Mouse (Mus musculus) kidney, postnatal 14 days (tissue): ENCODE measurements around the gene Serhl.
"Not testable (repeated sequence)": the region's sequence is repeated elsewhere in the genome, so short reads cannot be mapped to it uniquely, and the experiment has no call there.

Experiments used
- DNase-seq: peaks from one replicate; pipeline ENCODE4 v3.0.0; 2022; ENCODE audit warnings: mixed read lengths

Serhl gene

GRCm38 (mm10) chr15:83089429-83089605, at the start of gene Serhl:
Gene Serhl, plus strand, starts transcription at chr15:83089506.
- no peak for DNase-seq

- peak; percentile 50 for DNase-seq
Measured at GRCm38 (mm10) chr15:83040156-83040555, 49.1 kb upstream of the Serhl start.

- no peak for DNase-seq
Measured at GRCm38 (mm10) chr15:83042655-83043361, 46.5 kb upstream of the Serhl start.

- no peak for DNase-seq
Measured at GRCm38 (mm10) chr15:83043362-83043708, 46.0 kb upstream of the Serhl start.

- not testable (repeated sequence) for DNase-seq
Measured at GRCm38 (mm10) chr15:83045565-83045964, 43.7 kb upstream of the Serhl start.

- no peak for DNase-seq
Measured at GRCm38 (mm10) chr15:83046308-83046707, 43.0 kb upstream of the Serhl start.

- DNase-seq: no peak
Measured at GRCm38 (mm10) chr15:83046730-83047129, 42.6 kb upstream of the Serhl start.

GRCm38 (mm10) chr15:83052341-83053104, 36.8 kb upstream of the Serhl start:
- no peak for DNase-seq

- DNase-seq: peak; percentile 45
Measured at GRCm38 (mm10) chr15:83053261-83053660, 36.0 kb upstream of the Serhl start.

- no peak for DNase-seq
Measured at GRCm38 (mm10) chr15:83055569-83055968, 33.7 kb upstream of the Serhl start.

- peak; percentile 33 for DNase-seq
Measured at GRCm38 (mm10) chr15:83056378-83057083, 32.8 kb upstream of the Serhl start.

GRCm38 (mm10) chr15:83057533-83057932, 31.8 kb upstream of the Serhl start:
- no peak for DNase-seq

- no peak for DNase-seq
Measured at GRCm38 (mm10) chr15:83059233-83059660, 30.1 kb upstream of the Serhl start.

GRCm38 (mm10) chr15:83061689-83062088, 27.6 kb upstream of the Serhl start:
- no peak for DNase-seq

- not testable (repeated sequence) for DNase-seq
Measured at GRCm38 (mm10) chr15:83062582-83062981, 26.7 kb upstream of the Serhl start.

GRCm38 (mm10) chr15:83065543-83065942, 23.8 kb upstream of the Serhl start:
- peak; percentile 79 for DNase-seq

- DNase-seq: no peak
Measured at GRCm38 (mm10) chr15:83068270-83068669, 21.0 kb upstream of the Serhl start.

- DNase-seq: peak; percentile 89
Measured at GRCm38 (mm10) chr15:83070942-83071341, 18.4 kb upstream of the Serhl start.

- no peak for DNase-seq
Measured at GRCm38 (mm10) chr15:83071752-83072151, 17.6 kb upstream of the Serhl start.

GRCm38 (mm10) chr15:83074179-83074578, 15.1 kb upstream of the Serhl start:
- peak; percentile 76 for DNase-seq

GRCm38 (mm10) chr15:83075607-83076525, 13.4 kb upstream of the Serhl start:
- no peak for DNase-seq

- DNase-seq: no peak
Measured at GRCm38 (mm10) chr15:83083530-83083929, 5.8 kb upstream of the Serhl start.
